Mouse (Mus musculus): Measurements from ENCODE around the gene Rhbdl3. TPM values are rescaled to one million over a fixed set of nuclear protein-coding genes. Genes with fewer than 3 reads are reported as not detected.
A peak's percentile ranks its signal among the peaks of the same experiment; 100 is the strongest.

Rhbdl3 gene
- 1 to 10 TPM; 5.2 to 7.0 TPM for total RNA-seq (2021)
- long read RNA-seq, experiment 1, partial matches to known transcripts: 0 of 9 reads
- long read RNA-seq, experiment 1, other reads (novel, unspliced or antisense): 5 of 9 reads
- long read RNA-seq, experiment 2, partial matches to known transcripts: 3 of 13 reads
- long read RNA-seq, experiment 2, other reads (novel, unspliced or antisense): 6 of 13 reads

GRCm38 (mm10) chr11:80300551-80301315, at the start of gene Rhbdl3:
Gene Rhbdl3 (plus strand): TSS chr11:80300912.
- peak; percentile 76 to 79 for DNase-seq

GRCm38 (mm10) chr11:80264137-80264536, 36.6 kb upstream of the Rhbdl3 start:
- DNase-seq: no peak

DNA sequence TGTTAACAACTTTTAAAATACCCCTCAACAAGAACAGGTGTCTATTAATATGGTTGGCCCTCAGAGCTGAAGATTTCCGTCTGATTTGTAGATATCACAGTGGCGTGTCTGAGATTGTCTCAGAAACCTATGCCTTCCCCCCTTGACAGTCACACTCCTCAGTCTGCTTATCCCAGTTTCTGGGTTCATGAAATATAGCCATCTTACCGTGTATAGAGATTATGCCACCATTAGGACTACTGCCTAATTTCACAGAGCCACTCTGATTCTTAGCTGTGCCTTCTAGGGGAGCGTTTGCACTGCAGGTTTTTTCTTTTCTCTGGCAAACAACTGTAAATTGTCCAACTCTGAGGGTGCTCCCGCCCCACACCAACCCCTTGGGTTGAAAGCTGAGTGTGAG, 29.6 kb upstream of the Rhbdl3 start:
- DNase-seq: no peak

- no peak for DNase-seq
Measured at GRCm38 (mm10) chr11:80275011-80275410, 25.7 kb upstream of the Rhbdl3 start.

DNA sequence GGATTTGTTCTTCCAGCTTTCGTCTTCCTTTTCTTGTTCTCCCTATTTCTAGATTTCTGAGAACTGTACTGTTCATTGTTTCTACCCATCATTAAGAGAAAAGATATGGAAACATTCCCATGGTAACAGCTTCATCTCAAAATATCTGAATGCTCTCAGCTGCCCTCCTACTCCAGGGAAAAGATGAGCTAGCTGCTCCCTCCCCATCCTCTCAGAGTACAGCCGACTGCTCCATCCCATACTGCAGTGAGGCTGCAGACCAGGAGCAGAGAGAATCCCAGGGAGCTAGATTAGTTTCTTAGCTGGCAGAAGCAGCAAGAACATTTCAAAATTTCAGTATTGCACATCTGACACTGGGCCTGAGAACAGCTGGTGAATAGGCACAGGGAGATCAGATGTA, 22.7 kb upstream of the Rhbdl3 start:
- DNase-seq: no peak

DNA sequence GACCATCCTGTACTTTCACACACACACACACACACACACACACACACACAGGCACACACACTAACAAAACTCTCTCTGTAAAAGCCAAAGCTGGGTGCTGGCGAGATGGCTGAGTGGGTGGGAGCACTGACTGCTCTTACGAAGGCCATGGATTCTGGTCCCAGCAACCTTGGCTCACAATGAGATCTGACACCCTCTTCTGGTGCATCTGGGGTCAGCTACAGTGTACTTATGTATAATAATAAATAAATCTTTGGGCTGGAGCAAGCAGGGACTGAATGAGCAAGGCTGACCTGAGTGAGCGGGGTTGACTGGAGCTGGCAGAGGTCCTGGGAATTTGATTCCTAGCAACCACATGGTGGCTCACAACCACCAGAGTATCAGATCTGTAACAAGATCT, 16.9 kb upstream of the Rhbdl3 start:
- peak in 1 of 2 experiments; percentile 31 for DNase-seq

DNA sequence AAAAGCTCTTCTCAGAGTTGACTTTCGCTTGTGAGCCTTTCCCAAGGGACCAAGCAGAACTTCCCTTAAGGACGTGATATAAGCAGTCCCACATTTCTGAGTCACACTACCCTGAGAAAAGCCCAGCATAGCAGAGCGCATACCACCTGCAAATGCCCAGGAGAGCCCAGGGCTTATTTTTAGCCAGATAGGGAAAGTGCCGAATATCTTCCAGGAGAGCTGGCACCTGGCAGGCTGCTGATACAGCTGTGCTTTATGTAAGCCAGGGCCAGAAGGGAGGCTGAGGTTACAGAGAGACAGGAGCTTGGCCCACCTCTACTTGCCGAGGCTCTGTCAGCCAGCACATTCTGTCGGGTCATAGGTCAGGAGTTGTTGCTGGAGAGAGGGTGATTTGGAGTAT, 16.1 kb upstream of the Rhbdl3 start:
- peak; percentile 55 to 66 for DNase-seq

- DNase-seq: peak; percentile 55 to 84
Measured at GRCm38 (mm10) chr11:80287150-80287549, 13.6 kb upstream of the Rhbdl3 start.

DNA sequence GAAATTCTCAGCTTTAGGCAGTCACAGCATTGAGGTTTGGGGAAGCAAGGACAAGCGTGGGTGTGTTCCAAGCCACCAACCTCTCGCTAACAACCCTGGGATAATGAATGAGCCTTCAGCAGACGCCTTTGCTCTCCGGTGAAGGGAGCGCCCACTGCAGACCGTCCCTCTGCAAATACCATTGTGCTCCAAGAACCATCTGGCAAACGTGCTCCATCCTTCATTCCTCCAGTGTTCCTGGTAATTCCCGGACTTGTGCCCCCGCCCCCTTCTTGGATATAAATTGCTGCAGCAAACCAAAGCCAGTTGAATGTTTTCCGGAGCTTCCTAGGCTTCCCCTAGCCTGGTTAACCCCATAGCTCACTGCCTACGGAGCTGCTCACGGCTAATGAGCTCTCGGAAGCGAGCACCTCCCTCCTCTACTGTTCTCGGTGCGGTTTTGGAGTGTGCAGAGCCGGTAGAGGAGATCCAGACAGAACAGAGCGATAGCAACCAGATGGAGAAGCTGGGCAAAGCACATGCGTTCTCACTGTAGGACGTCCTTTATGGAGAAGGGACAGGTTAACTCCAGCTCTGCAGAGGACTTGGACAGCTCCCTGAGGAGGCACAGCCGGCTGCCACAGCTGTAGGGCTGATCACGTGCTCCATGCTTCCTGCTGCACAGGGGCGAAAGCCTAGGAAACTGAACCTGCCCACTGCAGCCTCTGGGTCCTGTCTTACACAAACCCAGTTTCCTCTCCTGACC, 10.8 kb upstream of the Rhbdl3 start:
- DNase-seq: peak; percentile 57 to 63

- DNase-seq: no peak
Measured at GRCm38 (mm10) chr11:80291004-80291403, 9.7 kb upstream of the Rhbdl3 start.

GRCm38 (mm10) chr11:80292463-80292862, 8.2 kb upstream of the Rhbdl3 start:
- DNase-seq: no peak

DNA sequence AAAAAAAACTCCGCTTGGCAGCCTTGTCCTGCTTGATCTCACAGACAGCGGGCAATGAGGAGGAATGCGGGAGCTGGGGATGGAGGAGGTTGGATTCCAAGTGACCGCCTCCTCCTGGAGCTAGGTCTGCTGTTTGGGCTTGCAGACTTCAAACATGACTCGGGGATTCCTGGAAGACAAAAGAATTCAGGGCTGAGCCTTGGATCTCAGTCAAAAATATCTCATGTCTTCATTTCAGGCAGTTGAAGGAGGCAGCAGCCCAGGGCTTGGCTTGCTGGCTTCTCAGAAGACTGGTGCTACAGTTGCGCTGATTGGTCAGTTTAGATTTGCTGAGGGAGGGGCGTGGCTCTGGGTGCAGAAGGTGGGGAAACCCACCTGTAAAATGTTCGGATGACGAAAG, 5.6 kb upstream of the Rhbdl3 start:
- DNase-seq: peak in 1 of 2 experiments; percentile 11

DNA sequence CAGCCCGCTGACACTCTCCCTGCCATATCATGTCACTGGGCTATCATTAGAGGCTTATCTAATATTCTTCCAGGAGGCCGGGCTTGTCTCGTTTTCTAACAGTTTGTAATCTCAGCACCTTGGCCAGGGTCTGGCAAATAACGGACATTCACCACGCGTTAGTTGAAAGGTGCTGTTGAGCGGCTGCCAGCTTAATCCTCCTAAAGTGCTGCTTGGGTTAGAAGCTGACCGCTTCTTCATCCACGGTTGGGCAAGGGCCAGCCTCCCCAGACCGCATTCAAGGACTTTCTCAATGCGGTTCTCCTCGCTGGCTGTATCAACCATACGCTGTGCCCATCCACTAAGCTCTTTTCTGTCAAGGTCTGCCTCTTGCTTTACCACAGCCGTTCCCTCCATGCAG, 4.9 kb upstream of the Rhbdl3 start:
- no peak for DNase-seq

DNA sequence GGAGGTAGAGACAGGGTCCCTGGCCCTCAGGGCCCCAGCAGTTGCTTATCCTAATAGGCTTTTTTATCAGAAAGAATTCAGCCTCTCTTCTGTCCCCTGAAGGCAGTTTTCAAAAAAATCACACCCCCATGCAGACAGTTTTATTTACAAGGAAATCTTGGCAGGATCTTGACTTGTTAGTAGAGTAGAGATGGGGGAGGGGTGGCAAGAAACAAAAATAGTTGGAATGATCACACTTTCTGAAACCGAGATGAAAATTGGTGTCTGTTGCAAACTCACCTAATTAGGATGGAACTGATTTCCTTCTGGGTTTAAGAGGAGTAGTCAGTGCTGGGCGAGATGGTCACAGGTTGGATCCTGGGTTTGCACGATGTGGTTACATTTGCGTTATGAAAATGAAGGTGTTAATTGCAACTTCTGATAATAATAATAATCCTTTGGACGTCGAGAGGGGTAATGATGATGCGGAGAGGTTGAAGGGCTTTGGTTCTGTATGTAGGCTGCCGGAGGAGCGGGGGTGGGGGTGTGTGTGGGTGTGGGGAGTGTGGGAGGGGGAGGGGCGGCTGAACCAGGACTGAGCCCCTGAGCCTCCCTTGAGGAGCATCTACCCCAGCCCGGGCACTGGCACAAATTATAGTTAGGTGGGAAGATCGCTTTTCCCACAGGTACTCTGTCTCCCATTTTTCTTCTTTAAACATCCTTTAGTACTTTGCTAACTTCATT, 1.0 kb upstream of the Rhbdl3 start:
- no peak for DNase-seq

DNA sequence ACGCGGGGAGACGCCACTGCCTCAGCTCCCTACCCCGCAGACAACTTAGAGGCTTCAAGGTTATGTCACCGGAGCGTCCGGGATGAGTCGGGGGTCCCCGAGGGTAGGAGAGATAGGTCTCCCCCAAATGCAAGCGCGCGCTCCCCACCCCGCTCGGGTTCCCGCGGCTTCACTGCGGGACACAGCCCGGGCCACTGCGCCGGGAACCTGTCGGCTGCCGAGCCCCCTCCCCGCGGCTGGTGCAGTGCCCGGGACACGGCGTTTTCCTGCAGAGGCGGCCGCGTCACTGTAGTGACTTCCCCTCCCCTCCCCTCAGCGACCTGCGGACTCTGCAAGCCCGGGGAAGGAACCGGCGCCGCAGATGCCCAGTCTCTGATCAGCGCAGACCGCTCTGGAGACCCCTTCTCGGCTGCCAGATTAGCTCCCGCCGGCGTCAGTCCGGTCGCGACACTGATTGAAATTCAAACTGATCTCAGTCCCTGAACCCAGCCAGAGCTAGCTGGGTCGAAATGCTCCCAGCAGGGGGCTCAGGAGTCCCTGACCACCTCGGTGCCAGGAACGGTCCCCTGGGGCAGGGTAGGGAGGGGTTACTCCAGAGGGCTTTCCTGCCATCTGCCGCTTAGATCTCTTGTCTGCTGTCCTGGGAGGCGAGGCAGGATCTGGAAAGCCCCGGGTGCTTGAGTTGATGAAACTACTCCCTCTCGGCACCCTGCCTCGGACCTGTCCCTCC, 769 bp downstream of the Rhbdl3 start:
- peak; percentile 76 to 80 for DNase-seq

GRCm38 (mm10) chr11:80302046-80302390, 1.3 kb downstream of the Rhbdl3 start:
- no peak for DNase-seq

DNA sequence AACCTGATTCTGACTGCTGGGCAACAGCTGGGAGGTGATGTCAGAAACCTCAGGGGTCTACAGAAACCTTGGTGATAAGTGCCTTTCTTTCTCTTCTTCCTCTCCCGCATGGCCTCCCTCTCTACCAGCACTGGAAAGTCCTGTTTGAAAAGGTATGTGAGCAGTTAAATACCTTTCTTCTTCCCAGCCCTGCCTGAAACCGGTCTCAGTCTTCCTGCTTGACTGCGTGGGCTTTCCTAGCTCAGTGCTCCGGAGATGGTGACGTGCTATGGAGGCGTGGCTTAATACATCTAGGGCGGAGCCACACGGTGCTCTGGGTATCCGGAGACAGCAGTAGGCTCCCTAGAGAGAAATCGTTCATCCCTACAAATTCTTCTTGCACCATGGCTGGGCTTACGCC, 1.8 kb downstream of the Rhbdl3 start:
- DNase-seq: peak; percentile 83

GRCm38 (mm10) chr11:80303746-80304145, 3.0 kb downstream of the Rhbdl3 start:
- peak in 1 of 2 experiments; percentile 17 for DNase-seq

DNA sequence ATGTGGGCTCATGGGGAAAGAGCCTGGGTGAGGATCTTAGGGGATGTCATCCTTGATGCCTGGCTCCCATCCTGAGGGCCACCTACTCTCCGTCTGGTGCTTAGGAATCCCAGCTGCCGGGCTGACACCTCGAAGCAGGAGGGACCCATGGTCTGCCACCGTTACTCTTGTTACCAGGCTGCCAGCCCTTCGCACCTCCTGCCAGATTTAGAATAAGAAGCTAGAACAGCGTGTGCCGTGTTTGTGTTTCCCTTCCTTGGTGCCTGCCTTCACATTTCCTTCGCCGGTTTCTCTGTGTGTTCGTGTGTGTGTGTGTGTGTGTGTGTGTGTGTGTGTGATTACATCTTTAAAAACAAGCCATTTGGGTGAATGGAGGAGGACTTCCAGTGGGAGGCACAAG, 4.1 kb downstream of the Rhbdl3 start:
- no peak for DNase-seq

DNA sequence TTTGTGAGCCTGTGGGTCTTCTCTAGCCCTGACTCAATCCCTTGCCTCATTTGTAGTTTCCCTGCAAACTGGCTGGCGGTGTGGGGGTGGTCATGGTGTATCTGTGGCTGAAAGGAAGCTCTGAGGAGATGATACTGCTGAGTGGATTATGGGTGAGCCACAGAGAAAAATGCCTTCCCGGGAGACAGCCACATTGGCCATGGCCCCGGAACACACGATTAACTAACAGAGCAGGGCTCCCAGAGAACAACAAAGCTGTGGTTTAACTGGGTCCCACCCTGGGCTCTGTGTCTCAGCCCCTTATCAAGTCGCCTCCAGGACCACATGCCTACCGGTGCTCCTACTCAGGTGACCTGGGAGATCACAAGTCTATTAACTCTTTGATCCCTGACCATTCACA, 7.8 kb downstream of the Rhbdl3 start:
- no peak for DNase-seq

DNA sequence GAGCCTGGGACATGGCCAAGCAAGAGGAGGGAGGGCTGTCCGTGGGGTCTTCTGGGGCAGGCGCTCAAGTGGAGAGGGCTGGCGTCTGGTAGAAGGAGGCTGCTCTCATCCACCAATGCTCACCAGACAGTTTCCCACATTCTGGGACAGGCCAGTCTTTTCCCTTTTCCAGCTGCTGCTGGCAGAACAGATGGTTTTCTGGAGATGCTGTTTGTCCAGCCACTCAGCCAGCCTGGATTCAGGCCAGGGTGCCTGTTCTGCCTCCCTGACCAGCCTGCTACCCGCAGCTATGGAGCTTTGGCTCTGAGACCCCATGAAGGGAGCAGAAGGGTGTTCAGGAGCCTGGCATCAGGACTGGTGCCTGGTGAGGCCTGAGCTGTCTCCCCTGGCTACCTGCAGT, 10.6 kb downstream of the Rhbdl3 start:
- DNase-seq: no peak

- DNase-seq: no peak
Measured at GRCm38 (mm10) chr11:80312049-80312448, 11.3 kb downstream of the Rhbdl3 start.

All from heart, adult 18-20 months (tissue).